Mouse (Mus musculus) G1E (cell line): ENCODE data around the gene Slc3a2. TPM values are rescaled to one million over a fixed set of nuclear protein-coding genes. Genes with fewer than 3 reads are reported as not detected.
A peak's percentile ranks its signal among the peaks of the same experiment; 100 is the strongest.
"Not testable (repeated sequence)": the region's sequence is repeated elsewhere in the genome, so short reads cannot be mapped to it uniquely, and the experiment has no call there.

ENCODE experiments used
- ATAC-seq: 2 replicates; pipeline ENCODE4 v1.8.0; 2016; ENCODE audit warnings: mild to moderate bottlenecking; ENCODE audit not compliant: insufficient number of reproducible peaks, poor library complexity, low FRiP score, severe bottlenecking; ENCODE audit errors: extremely low read depth
- DNase-seq: peaks from one replicate; pipeline ENCODE4 v3.0.0; 2012; ENCODE audit warnings: low spot score
- H3K27me3 ChIP-seq: 2 replicates; pipeline ENCODE4 v1.6.1; 2012; ENCODE audit warnings: mild to moderate bottlenecking, low read length, inconsistent platforms; ENCODE audit not compliant: insufficient read depth
- H3K36me3 ChIP-seq: replicated peaks from 2 replicates; pipeline ENCODE3; 2012; ENCODE audit warnings: mild to moderate bottlenecking, inconsistent platforms
- H3K4me1 ChIP-seq: 2 replicates; pipeline ENCODE4 v1.6.1; 2012; ENCODE audit warnings: low read depth, low read length, inconsistent platforms, mixed read lengths; ENCODE audit not compliant: insufficient read depth
- H3K4me3 ChIP-seq: 2 replicates; pipeline ENCODE4 v1.5.1; 2012; ENCODE audit warnings: low read depth, mild to moderate bottlenecking, inconsistent platforms, low read length, moderate library complexity, mixed read lengths
- H3K9me3 ChIP-seq: replicated peaks from 2 replicates; pipeline ENCODE4 v1.6.1; 2012; ENCODE audit warnings: inconsistent platforms
- CTCF ChIP-seq: IDR thresholded peaks from 2 replicates; pipeline ENCODE4 v1.5.1; 2012; ENCODE audit warnings: low read depth, low read length, inconsistent platforms, mixed read lengths
- GATA1 ChIP-seq: IDR thresholded peaks from 2 replicates; pipeline ENCODE4 v1.6.1; 2012; ENCODE audit warnings: borderline replicate concordance, low read length, inconsistent platforms, mixed read lengths
- GATA2 ChIP-seq: IDR thresholded peaks from 2 replicates; pipeline ENCODE4 v1.6.1; 2012; ENCODE audit warnings: low read depth, low read length, inconsistent platforms, borderline replicate concordance
- POLR2AphosphoS5 ChIP-seq: IDR thresholded peaks from 2 replicates; pipeline ENCODE4 v1.6.1; 2012; ENCODE audit warnings: low read depth, low read length, inconsistent platforms; ENCODE audit not compliant: insufficient replicate concordance
- TAL1 ChIP-seq: conservative IDR thresholded peaks from 2 replicates; pipeline ENCODE4 v1.6.1; 2012; ENCODE audit warnings: low read depth, low read length, inconsistent platforms, mixed read lengths
- polyA plus RNA-seq: library from polyadenylated mRNA; stranded (reverse); fragments of >175 nt; gene quantifications from 2 replicates; pipeline ENCODE4 v1.2.3, GENCODE M21; 2012
- total RNA-seq, 2 experiments: library from RNA; stranded (forward) in 1 of 2; stranded (reverse) in 1 of 2; fragments of 200-1000 nt in 1 of 2; fragments of >200 nt in 1 of 2; fragmentation: Nextera tagmentation in 1 of 2; gene quantifications; 2 replicates each; pipeline ENCODE4 v1.2.3; 2014 to 2017

Gene Slc3a2
- total and polyA plus RNA-seq, 3 experiments, result 232 to 317 (median 282) TPM

GRCm38 (mm10) chr19:8723574-8724346 lies 591 bp upstream of the Slc3a2 start:
- no peaks in the 10 kb centered on the region for H3K27me3 ChIP-seq
- no peak for ATAC-seq
- no peaks in the 10 kb centered on the region for H3K9me3 ChIP-seq
- DNase-seq, result no peak
- peaks cover 45% of the 10 kb centered on the region for H3K36me3 ChIP-seq
- TF ChIP-seq TAL1 (no peak), POLR2AphosphoS5 (peak; percentile 10; the same call in 1 of the 2 replicates)
- H3K4me1 ChIP-seq, result peaks cover 41% of the 10 kb centered on the region
- peak overlapping the region; percentile 89 for H3K4me3 ChIP-seq

- TF ChIP-seq GATA2 (no peak), GATA1 (no peak), CTCF (no peak), POLR2AphosphoS5 (no peak), TAL1 (no peak)
- peak overlapping the region; percentile 89 for H3K4me3 ChIP-seq
- H3K27me3 ChIP-seq, result no peaks in the 10 kb centered on the region
- H3K9me3 ChIP-seq, result no peaks in the 10 kb centered on the region
- DNase-seq (no peak), ATAC-seq (no peak)
- H3K36me3 ChIP-seq, result peaks cover 45% of the 10 kb centered on the region
- H3K4me1 ChIP-seq, result peaks cover 49% of the 10 kb centered on the region
These were observed 636 bp downstream of the Slc3a2 start for GRCm38 (mm10) chr19:8722559-8722906.

GRCm38 (mm10) chr19:8722021-8722420 lies 1.1 kb downstream of the Slc3a2 start:
- Histone ChIP-seq H3K9me3 (no peaks in the 10 kb centered on the region), H3K4me1 (peaks cover 53% of the 10 kb centered on the region), H3K36me3 (peaks cover 44% of the 10 kb centered on the region), H3K4me3 (peak overlapping the region; percentile 89), H3K27me3 (no peaks in the 10 kb centered on the region)
- DNase-seq, result no peak
- ATAC-seq, result no peak
- no peak for TF ChIP-seq POLR2AphosphoS5
- no peak for TF ChIP-seq TAL1
- no peak for TF ChIP-seq GATA1
- TF ChIP-seq GATA2, result no peak
- TF ChIP-seq CTCF, result no peak

- no peak for DNase-seq
- Histone ChIP-seq H3K27me3 (no peaks in the 10 kb centered on the region), H3K4me3 (peak overlapping the region; percentile 45; the same call in 1 of the 2 replicates), H3K4me1 (peaks cover 54% of the 10 kb centered on the region), H3K36me3 (peaks cover 39% of the 10 kb centered on the region), H3K9me3 (no peaks in the 10 kb centered on the region)
- no peak for TF ChIP-seq CTCF
- no peak for TF ChIP-seq TAL1
- ATAC-seq, result no peak
These were observed 1.8 kb downstream of the Slc3a2 start for GRCm38 (mm10) chr19:8721378-8721777.

- H3K4me1 ChIP-seq, result peaks cover 71% of the 10 kb centered on the region
- H3K4me3 ChIP-seq, H3K9me3 ChIP-seq, H3K27me3 ChIP-seq, ATAC-seq, DNase-seq: not testable (repeated sequence)
- peaks cover 22% of the 10 kb centered on the region for H3K36me3 ChIP-seq
These were observed 4.1 kb downstream of the Slc3a2 start for GRCm38 (mm10) chr19:8719037-8719436.

- no peak for TF ChIP-seq TAL1
- peak; percentile 77 for TF ChIP-seq CTCF
- Histone ChIP-seq H3K27me3 (no peaks in the 10 kb centered on the region), H3K9me3 (no peaks in the 10 kb centered on the region), H3K4me1 (peaks cover 74% of the 10 kb centered on the region), H3K36me3 (peaks cover 16% of the 10 kb centered on the region), H3K4me3 (no peak overlapping the region)
- ATAC-seq (no peak), DNase-seq (no peak)
These were observed 4.8 kb downstream of the Slc3a2 start for GRCm38 (mm10) chr19:8718357-8718756.

- no peak for DNase-seq
- no peak for ATAC-seq
- Histone ChIP-seq H3K27me3 (no peaks in the 10 kb centered on the region), H3K4me3 (no peak overlapping the region), H3K9me3 (no peaks in the 10 kb centered on the region), H3K36me3 (peaks cover 24% of the 10 kb centered on the region), H3K4me1 (peaks cover 71% of the 10 kb centered on the region)
- TF ChIP-seq CTCF, result no peak
- TF ChIP-seq POLR2AphosphoS5, result no peak
- no peak for TF ChIP-seq GATA2
- no peak for TF ChIP-seq TAL1
These were observed 6.2 kb downstream of the Slc3a2 start for GRCm38 (mm10) chr19:8716767-8717475.
